Mouse (Mus musculus): ENCODE results near the gene Qpct. TPM values are rescaled to one million over a fixed set of nuclear protein-coding genes. Genes with fewer than 3 reads are reported as not detected.

Qpct gene
- total and polyA plus RNA-seq, 3 experiments, result not detected

- no peak overlapping the region for H3K27ac ChIP-seq (ENCODE audit: control insufficient read depth, low read depth, low read length)
- TF ChIP-seq POLR2A (IDR thresholded peaks at IDR 0.05; ENCODE audit: control insufficient read depth in 1 of 2, insufficient read depth in 1 of 2, low read depth in 1 of 2, low read length in 2 of 2, poor library complexity in 1 of 2) (no peak), POLR2AphosphoS2 (IDR thresholded peaks at IDR 0.05; ENCODE audit: low read length) (no peak), USF1 (IDR thresholded peaks at IDR 0.05; ENCODE audit: low read depth, low read length) (no peak), BHLHE40 (IDR thresholded peaks at IDR 0.05; ENCODE audit: borderline replicate concordance, low read depth, low read length) (no peak), EP300 (IDR thresholded peaks at IDR 0.05; ENCODE audit: low read depth in 1 of 2, low read length in 2 of 2) (no peak), CHD1 (IDR thresholded peaks at IDR 0.05; ENCODE audit: low read depth, low read length) (no peak), POLR2AphosphoS5 (IDR thresholded peaks at IDR 0.05; ENCODE audit: borderline replicate concordance, low read depth, low read length) (no peak), CHD2 (IDR thresholded peaks at IDR 0.05; ENCODE audit: low read length) (no peak), MYB (IDR thresholded peaks at IDR 0.05; ENCODE audit: low read depth, low read length) (no peak), SMC3 (IDR thresholded peaks at IDR 0.05; ENCODE audit: low read depth, low read length) (no peak), TAL1 (IDR thresholded peaks at IDR 0.05; ENCODE audit: low read length) (no peak), NELFE (IDR thresholded peaks at IDR 0.05; ENCODE audit: low read depth, low read length) (no peak), MYC (IDR thresholded peaks at IDR 0.05; ENCODE audit: low read depth, low read length) (no peak), NRF1 (IDR thresholded peaks at IDR 0.05; ENCODE audit: insufficient read depth, low read depth, low read length, poor library complexity, severe bottlenecking) (no peak), KAT2A (conservative IDR thresholded peaks at IDR 0.05; ENCODE audit: low read depth, low read length) (no peak), ETS1 (IDR thresholded peaks at IDR 0.05; ENCODE audit: low read depth, low read length) (no peak), RAD21 (IDR thresholded peaks at IDR 0.05; ENCODE audit: low read depth, low read length) (no peak), TBP (IDR thresholded peaks at IDR 0.05; ENCODE audit: low read depth, low read length) (no peak)
- no peak for DNase-seq (ENCODE audit: low read depth, low spot score)
Observed at GRCm38 (mm10) chr17:79058271-79058670, 6.6 kb downstream of the Qpct start.

GRCm38 (mm10) chr17:79060221-79060620 is 8.5 kb downstream of the Qpct start:
- no peak overlapping the region for H3K4me3 ChIP-seq (ENCODE audit: control insufficient read depth in 1 of 2, insufficient read depth in 1 of 2, low read depth in 2 of 2, low read length in 2 of 2)
- TF ChIP-seq MYB (IDR thresholded peaks at IDR 0.05; ENCODE audit: low read depth, low read length), result no peak
- TF ChIP-seq POLR2AphosphoS2 (IDR thresholded peaks at IDR 0.05; ENCODE audit: low read length), result no peak
- no peak for TF ChIP-seq ETS1 (IDR thresholded peaks at IDR 0.05; ENCODE audit: low read depth, low read length)
- no peak for TF ChIP-seq ZNF384 (IDR thresholded peaks at IDR 0.05; ENCODE audit: low read depth, low read length)
- no peak for TF ChIP-seq TCF12 (IDR thresholded peaks at IDR 0.05; ENCODE audit: low read depth, low read length)
- TF ChIP-seq ZMIZ1 (IDR thresholded peaks at IDR 0.05; ENCODE audit: low read depth, low read length), result no peak
- TF ChIP-seq ZKSCAN1 (IDR thresholded peaks at IDR 0.05; ENCODE audit: low read depth, low read length), result no peak
- TF ChIP-seq RAD21 (IDR thresholded peaks at IDR 0.05; ENCODE audit: low read depth, low read length), result no peak
- no peaks in the 10 kb centered on the region for H3K4me1 ChIP-seq (ENCODE audit: control insufficient read depth in 1 of 2, insufficient read depth in 2 of 2, low read length in 2 of 2)
- H3K27ac ChIP-seq (ENCODE audit: control insufficient read depth, low read depth, low read length), result no peak overlapping the region
- H3K36me3 ChIP-seq (ENCODE audit: control insufficient read depth in 1 of 2, insufficient read depth in 2 of 2, low read length in 2 of 2), result no peaks in the 10 kb centered on the region
- DNase-seq (ENCODE audit: low read depth, low spot score), result no peak
- 0 out of 4 replicates have a peak, but pooled peaks cover 0 to 3% of the 10 kb centered on the region in 2 experiments for H3K27me3 ChIP-seq (ENCODE audit: control insufficient read depth in 1 of 2, insufficient read depth in 2 of 2, low read length in 2 of 2)
- no peaks in the 10 kb centered on the region for H3K9me3 ChIP-seq (replicated peaks; ENCODE audit: insufficient read depth, low read length)
- no peaks in the 10 kb centered on the region for H3K79me2 ChIP-seq (ENCODE audit: control insufficient read depth, insufficient read depth, low read length, poor library complexity)
- no peak overlapping the region for H3K9ac ChIP-seq (ENCODE audit: control insufficient read depth, low read depth, low read length, poor library complexity, severe bottlenecking)

More at GRCm38 (mm10) chr17:79058271-79058670, 6.6 kb downstream of the Qpct start:
- no peaks in the 10 kb centered on the region for H3K36me3 ChIP-seq (ENCODE audit: control insufficient read depth in 1 of 2, insufficient read depth in 2 of 2, low read length in 2 of 2)
- H3K9ac ChIP-seq (ENCODE audit: control insufficient read depth, low read depth, low read length, poor library complexity, severe bottlenecking), result no peak overlapping the region
- H3K9me3 ChIP-seq (replicated peaks; ENCODE audit: insufficient read depth, low read length), result no peaks in the 10 kb centered on the region
- no peaks in the 10 kb centered on the region for H3K4me1 ChIP-seq (ENCODE audit: control insufficient read depth in 1 of 2, insufficient read depth in 2 of 2, low read length in 2 of 2)
- no peaks in the 10 kb centered on the region for H3K27me3 ChIP-seq (ENCODE audit: control insufficient read depth in 1 of 2, insufficient read depth in 2 of 2, low read length in 2 of 2)
- H3K79me2 ChIP-seq (ENCODE audit: control insufficient read depth, insufficient read depth, low read length, poor library complexity), result no peaks in the 10 kb centered on the region
- H3K4me3 ChIP-seq (ENCODE audit: control insufficient read depth in 1 of 2, insufficient read depth in 1 of 2, low read depth in 2 of 2, low read length in 2 of 2), result no peak overlapping the region
